Mouse (Mus musculus) MEL (cell line): ENCODE results near the gene Tmed1. TPM values are rescaled to one million over a fixed set of nuclear protein-coding genes. Genes with fewer than 3 reads are reported as not detected.
A peak's percentile ranks its signal among the peaks of the same experiment; 100 is the strongest.
"Not testable (repeated sequence)": the region's sequence is repeated elsewhere in the genome, so short reads cannot be mapped to it uniquely, and the experiment has no call there.

Experiments used
- DNase-seq: peaks from one replicate; pipeline ENCODE4 v3.0.0; 2011; ENCODE audit warnings: low read depth, low spot score
- H3K27ac ChIP-seq: 2 replicates; pipeline ENCODE4 v1.5.1; 2012; ENCODE audit warnings: low read depth, mild to moderate bottlenecking, control low read depth, low read length, moderate library complexity; ENCODE audit not compliant: control insufficient read depth
- H3K27me3 ChIP-seq, 2 experiments: fragments of 150-350 bp in 1 of 2; sonication (generic) in 1 of 2; 2 replicates each; pipeline ENCODE4 v1.6.1; 2012; ENCODE audit warnings: low read length in 2 of 2, mild to moderate bottlenecking in 2 of 2, improper control_type of control experiment in 1 of 2, moderate library complexity in 1 of 2; ENCODE audit not compliant: insufficient read depth in 2 of 2, control insufficient read depth in 1 of 2
- H3K36me3 ChIP-seq, 2 experiments: 2 replicates each; pipeline ENCODE4 v1.6.1; 2012 to 2014; ENCODE audit warnings: low read length in 2 of 2, improper control_type of control experiment in 1 of 2, inconsistent platforms in 1 of 2, mild to moderate bottlenecking in 1 of 2; ENCODE audit not compliant: insufficient read depth in 2 of 2, control insufficient read depth in 1 of 2
- H3K4me1 ChIP-seq, 2 experiments: fragments of 150-350 bp in 1 of 2; sonication (generic) in 1 of 2; 2 replicates each; pipeline ENCODE4 v1.6.1; 2012; ENCODE audit warnings: low read length in 2 of 2, improper control_type of control experiment in 1 of 2, mild to moderate bottlenecking in 1 of 2; ENCODE audit not compliant: insufficient read depth in 2 of 2, control insufficient read depth in 1 of 2
- H3K4me3 ChIP-seq, 2 experiments: fragments of 150-350 bp in 1 of 2; sonication (generic) in 1 of 2; 2 replicates each; pipeline ENCODE4 v1.5.1; 2012; ENCODE audit warnings: low read depth in 2 of 2, low read length in 2 of 2, mild to moderate bottlenecking in 2 of 2, moderate library complexity in 2 of 2, control low read depth in 1 of 2, improper control_type of control experiment in 1 of 2; ENCODE audit not compliant: control insufficient read depth in 1 of 2, insufficient read depth in 1 of 2
- H3K79me2 ChIP-seq: 2 replicates; pipeline ENCODE4 v1.6.1; 2012; ENCODE audit warnings: mild to moderate bottlenecking, low read length, moderate library complexity; ENCODE audit not compliant: control insufficient read depth, poor library complexity, insufficient read depth
- H3K9ac ChIP-seq: 2 replicates; pipeline ENCODE4 v1.6.1; 2012; ENCODE audit warnings: low read depth, mild to moderate bottlenecking, control low read depth, low read length, moderate library complexity; ENCODE audit not compliant: control insufficient read depth, poor library complexity, severe bottlenecking
- H3K9me3 ChIP-seq: fragments of 150-350 bp; sonication (generic); replicated peaks from 2 replicates; pipeline ENCODE4 v1.6.1; 2012; ENCODE audit warnings: mild to moderate bottlenecking, low read length, improper control_type of control experiment, moderate library complexity; ENCODE audit not compliant: insufficient read depth
- BHLHE40 ChIP-seq: IDR thresholded peaks from 2 replicates; pipeline ENCODE4 v1.6.1; 2012; ENCODE audit warnings: low read depth, mild to moderate bottlenecking, inconsistent platforms, low read length, improper control_type of control experiment, borderline replicate concordance
- CTCF ChIP-seq, 3 experiments: IDR thresholded peaks in 2 of 3; conservative IDR thresholded peaks in 1 of 3; 2 replicates each; pipeline ENCODE4 v1.5.1; 2011 to 2012; ENCODE audit warnings: low read length in 3 of 3, low read depth in 2 of 3, mild to moderate bottlenecking in 2 of 3, improper control_type of control experiment in 1 of 3, inconsistent platforms in 1 of 3, mixed read lengths in 1 of 3, moderate library complexity in 1 of 3; ENCODE audit not compliant: control insufficient read depth in 1 of 3, insufficient read depth in 1 of 3, poor library complexity in 1 of 3, severe bottlenecking in 1 of 3
- E2F4 ChIP-seq: IDR thresholded peaks from 2 replicates; pipeline ENCODE4 v1.6.1; 2011; ENCODE audit warnings: low read depth, low read length, improper control_type of control experiment, borderline replicate concordance
- ELF1 ChIP-seq: IDR thresholded peaks from 2 replicates; pipeline ENCODE4 v1.6.1; 2014; ENCODE audit warnings: low read depth, mild to moderate bottlenecking, inconsistent platforms, low read length, improper control_type of control experiment, moderate library complexity
- EP300 ChIP-seq, 2 experiments: IDR thresholded peaks; 2 replicates each; pipeline ENCODE4 v1.6.1; 2011; ENCODE audit warnings: improper control_type of control experiment in 2 of 2, low read length in 2 of 2, low read depth in 1 of 2, mild to moderate bottlenecking in 1 of 2
- HCFC1 ChIP-seq: IDR thresholded peaks from 2 replicates; pipeline ENCODE4 v1.6.1; 2012; ENCODE audit warnings: low read depth, mild to moderate bottlenecking, inconsistent platforms, low read length, improper control_type of control experiment, moderate library complexity
- MAX ChIP-seq: IDR thresholded peaks from 2 replicates; pipeline ENCODE4 v1.6.1; 2011; ENCODE audit warnings: low read length, improper control_type of control experiment
- MEF2A ChIP-seq: IDR thresholded peaks from 2 replicates; pipeline ENCODE4 v1.6.1; 2014; ENCODE audit warnings: low read depth, mild to moderate bottlenecking, inconsistent platforms, low read length, improper control_type of control experiment; ENCODE audit not compliant: poor library complexity, insufficient replicate concordance, severe bottlenecking; ENCODE audit errors: extremely low read depth
- MXI1 ChIP-seq: IDR thresholded peaks from 2 replicates; pipeline ENCODE4 v1.6.1; 2011; ENCODE audit warnings: mild to moderate bottlenecking, low read depth, low read length, improper control_type of control experiment
- MYB ChIP-seq: IDR thresholded peaks from 2 replicates; pipeline ENCODE4 v1.6.1; 2011; ENCODE audit warnings: mild to moderate bottlenecking, low read depth, low read length, improper control_type of control experiment
- MYC ChIP-seq: IDR thresholded peaks from 2 replicates; pipeline ENCODE4 v1.6.1; 2011; ENCODE audit warnings: low read depth, mild to moderate bottlenecking, low read length, improper control_type of control experiment, moderate library complexity
- NRF1 ChIP-seq: IDR thresholded peaks from 2 replicates; pipeline ENCODE4 v1.6.1; 2014; ENCODE audit warnings: low read depth, mild to moderate bottlenecking, inconsistent platforms, low read length, improper control_type of control experiment, moderate library complexity; ENCODE audit not compliant: poor library complexity, insufficient read depth, severe bottlenecking
- POLR2AphosphoS2 ChIP-seq: IDR thresholded peaks from 2 replicates; pipeline ENCODE4 v1.6.1; 2011; ENCODE audit warnings: low read length, improper control_type of control experiment
- RAD21 ChIP-seq: IDR thresholded peaks from 2 replicates; pipeline ENCODE4 v1.6.1; 2011; ENCODE audit warnings: mild to moderate bottlenecking, low read depth, low read length, improper control_type of control experiment
- RCOR1 ChIP-seq: IDR thresholded peaks from 2 replicates; pipeline ENCODE4 v1.6.1; 2012; ENCODE audit warnings: low read depth, mild to moderate bottlenecking, inconsistent platforms, low read length, improper control_type of control experiment
- SMC3 ChIP-seq: IDR thresholded peaks from 2 replicates; pipeline ENCODE4 v1.6.1; 2011; ENCODE audit warnings: low read depth, low read length, improper control_type of control experiment
- TCF12 ChIP-seq: IDR thresholded peaks from 2 replicates; pipeline ENCODE4 v1.6.1; 2014; ENCODE audit warnings: low read depth, mild to moderate bottlenecking, inconsistent platforms, low read length, improper control_type of control experiment, moderate library complexity
- USF2 ChIP-seq, 2 experiments: IDR thresholded peaks; 2 replicates each; pipeline ENCODE4 v1.6.1; 2011 to 2012; ENCODE audit warnings: improper control_type of control experiment in 2 of 2, low read length in 2 of 2, borderline replicate concordance in 1 of 2, inconsistent platforms in 1 of 2, low read depth in 1 of 2, mild to moderate bottlenecking in 1 of 2; ENCODE audit not compliant: insufficient read depth in 1 of 2
- ZC3H11A ChIP-seq: IDR thresholded peaks from 2 replicates; pipeline ENCODE4 v1.6.1; 2012; ENCODE audit warnings: low read depth, mild to moderate bottlenecking, inconsistent platforms, low read length, improper control_type of control experiment
- ZNF384 ChIP-seq: IDR thresholded peaks from 2 replicates; pipeline ENCODE4 v1.6.1; 2012; ENCODE audit warnings: low read depth, mild to moderate bottlenecking, inconsistent platforms, low read length, improper control_type of control experiment
- polyA plus RNA-seq, 2 experiments: library from polyadenylated mRNA; stranded (reverse) in 1 of 2; unstranded in 1 of 2; fragments of >175 nt in 1 of 2; fragments of >200 nt in 1 of 2; gene quantifications; 2 replicates each; pipeline versions ENCODE4 v1.2.1 to v1.2.4; 2012; ENCODE audit warnings: low replicate concordance in 2 of 2, low read depth in 1 of 2; ENCODE audit not compliant: insufficient read length in 2 of 2, insufficient read depth in 1 of 2, missing spikeins in 1 of 2
- total RNA-seq: library from RNA; depleted of rRNA; stranded (reverse); fragments of 300-350 nt; gene quantifications from 2 replicates; pipeline ENCODE4 v1.2.3, GENCODE M21; 2012

Tmed1 gene
- total and polyA plus RNA-seq, 3 experiments = 89.4 to 146 TPM; not detected in 1

GRCm38 (mm10) chr9:21518690-21519089, 8.6 kb upstream of the Tmed1 start:
- not testable (repeated sequence) for H3K36me3 ChIP-seq, H3K4me1 ChIP-seq, H3K4me3 ChIP-seq, H3K27me3 ChIP-seq, H3K9ac ChIP-seq, H3K9me3 ChIP-seq, H3K27ac ChIP-seq, H3K79me2 ChIP-seq
- DNase-seq = peak; percentile 68
- 0 out of 2 replicates have a peak, but pooled peaks have one; percentile 27 for TF ChIP-seq ZC3H11A
- TF ChIP-seq ZNF384 = peak; percentile 95
- TF ChIP-seq SMC3 = peak; percentile 51
- peak; percentile 53 for TF ChIP-seq RAD21
- peak in 2 of 3 experiments; percentile 45 to 52; a peak in 4 of 6 replicates for TF ChIP-seq CTCF (IDR thresholded peaks at IDR 0.05 in 2 of 3, conservative IDR thresholded peaks at IDR 0.05 in 1 of 3; ENCODE audit: control insufficient read depth in 1 of 3, insufficient read depth in 1 of 3, low read depth in 2 of 3, low read length in 3 of 3, poor library complexity in 1 of 3, severe bottlenecking in 1 of 3)

GRCm38 (mm10) chr9:21517947-21518495, 8.0 kb upstream of the Tmed1 start:
- no peak overlapping the region for H3K9ac ChIP-seq
- H3K9me3 ChIP-seq = no peaks in the 10 kb centered on the region
- H3K36me3 ChIP-seq = 0 out of 4 replicates have a peak, but pooled peaks cover 0 to 2% of the 10 kb centered on the region in 2 experiments
- no peaks in the 10 kb centered on the region for H3K79me2 ChIP-seq
- no peaks in the 10 kb centered on the region for H3K27me3 ChIP-seq
- DNase-seq = no peak
- TF ChIP-seq POLR2AphosphoS2 = no peak
- TF ChIP-seq BHLHE40 = no peak
- no peak for TF ChIP-seq MYB
- TF ChIP-seq SMC3 = no peak
- TF ChIP-seq NRF1 = no peak
- TF ChIP-seq MXI1 = no peak
- no peak for TF ChIP-seq ELF1
- no peak for TF ChIP-seq USF2 (IDR thresholded peaks at IDR 0.05; ENCODE audit: borderline replicate concordance in 1 of 2, insufficient read depth in 1 of 2, low read depth in 1 of 2, low read length in 2 of 2)
- no peak for TF ChIP-seq CTCF (IDR thresholded peaks at IDR 0.05 in 2 of 3, conservative IDR thresholded peaks at IDR 0.05 in 1 of 3; ENCODE audit: control insufficient read depth in 1 of 3, insufficient read depth in 1 of 3, low read depth in 2 of 3, low read length in 3 of 3, poor library complexity in 1 of 3, severe bottlenecking in 1 of 3)
- TF ChIP-seq TCF12 = no peak
- TF ChIP-seq E2F4 = no peak
- TF ChIP-seq EP300 (IDR thresholded peaks at IDR 0.05; ENCODE audit: low read depth in 1 of 2, low read length in 2 of 2) = no peak
- no peak for TF ChIP-seq HCFC1
- no peak for TF ChIP-seq MYC
- no peak for TF ChIP-seq MAX
- TF ChIP-seq RCOR1 = no peak
- TF ChIP-seq MEF2A = no peak
- H3K4me3 ChIP-seq = no peak overlapping the region
- H3K27ac ChIP-seq = no peak overlapping the region
- H3K4me1 ChIP-seq = peaks cover 0 to 5% of the 10 kb centered on the region in 2 experiments; a peak in 1 of 4 replicates
